Mouse (Mus musculus) heart, postnatal 14 days (tissue): ENCODE data around the gene Fam90a1a. TPM values are rescaled to one million over a fixed set of nuclear protein-coding genes. Genes with fewer than 3 reads are reported as not detected.

Source experiments
- DNase-seq, 2 experiments: peaks; one replicate each; pipeline ENCODE4 v3.0.0; 2021 to 2022
- intact Hi-C: fragments of 180-260 bp; cut with DNase I; formaldehyde crosslinking; loops from one replicate; pipeline ENCODE4 v1.15.1; 2025
- total RNA-seq, 2 experiments: library from RNA; stranded (reverse); gene quantifications; 2 replicates each; pipeline ENCODE4 v1.2.3; 2021

The Fam90a1a gene
- total RNA-seq, 2 experiments from 2014 or later: not detected

GRCm38 (mm10) chr8:22013034-22013707 is 54.7 kb downstream of the Fam90a1a start:
- DNase-seq: no peak
- intact Hi-C loops: no loop called here

Other genes with a start within 250 kb of the Fam90a1a start
- gene Defa24, start 224.2 kb upstream of the Fam90a1a start, total RNA-seq: not detected
- gene Defb50, start 135.2 kb upstream of the Fam90a1a start, total RNA-seq: not detected
- gene Defb2, start 118.8 kb upstream of the Fam90a1a start, total RNA-seq: not detected
- gene Defb10, start 99.8 kb upstream of the Fam90a1a start, total RNA-seq: not detected
- gene Defb9, start 73.3 kb upstream of the Fam90a1a start, total RNA-seq: not detected
- gene Defb11, start 52.3 kb upstream of the Fam90a1a start, total RNA-seq: not detected
- gene Defb15, start 26.0 kb upstream of the Fam90a1a start, total RNA-seq: not detected
- gene Defb35, start 20.4 kb upstream of the Fam90a1a start, total RNA-seq: not detected
- not detected for gene Defb13, start 12.0 kb upstream of the Fam90a1a start, total RNA-seq
- not detected for gene Ccdc70, start 11.1 kb downstream of the Fam90a1a start, total RNA-seq
- under 1 TPM; 0.37 to 0.55 TPM for gene Atp7b, start 101.6 kb downstream of the Fam90a1a start, total RNA-seq
- 10 to 100 TPM in 1 of 2 experiments, 1 to 10 TPM in 1; 9.1 to 10.8 TPM for gene Alg11, start 102.0 kb downstream of the Fam90a1a start, total RNA-seq
- under 1 TPM in 1 of 2 experiments, not detected in 1; 0.29 TPM for gene Nek5, start 166.3 kb downstream of the Fam90a1a start, total RNA-seq
- gene Nek3, start 207.7 kb downstream of the Fam90a1a start, total RNA-seq: 1 to 10 TPM; 1.9 to 2.2 TPM
- 1 to 10 TPM; 4.4 to 5.8 TPM for gene Ckap2, start 227.1 kb downstream of the Fam90a1a start, total RNA-seq
- gene Vps36, start 234.1 kb downstream of the Fam90a1a start, total RNA-seq: 10 to 100 TPM; 27.6 to 28.9 TPM